Mouse (Mus musculus): ENCODE results near the gene Hist1h2ap. TPM values are rescaled to one million over a fixed set of nuclear protein-coding genes. Genes with fewer than 3 reads are reported as not detected.

Gene Hist1h2ap
- total RNA-seq, 2 experiments from 2014 or later, result 21.9 to 30.1 TPM

Small RNAs within 50 kb of the gene (microRNA-seq; reads per million reads assigned to microRNA genes)
- gene Gm19658 (not detected), gene Gm44346 (not detected), gene Gm44466 (not detected)

Other genes with a start within 250 kb of the Hist1h2ap start
- not detected for gene Olfr1362, start 219.5 kb downstream of the Hist1h2ap start, total RNA-seq (2021)
- gene Olfr11, start 191.0 kb downstream of the Hist1h2ap start, total RNA-seq (2021), result not detected
- not detected for gene Olfr1361, start 170.1 kb downstream of the Hist1h2ap start, total RNA-seq (2021)
- gene Olfr1360, start 156.1 kb downstream of the Hist1h2ap start, total RNA-seq (2021), result not detected
- gene Olfr1359, start 135.4 kb downstream of the Hist1h2ap start, total RNA-seq (2021), result not detected
- 10 to 100 TPM; 19.7 to 24.0 TPM for gene Hist1h2bl, start 117.4 kb downstream of the Hist1h2ap start, total RNA-seq (2021)
- 10 to 100 TPM in 1 of 2 experiments, not detected in 1; 17.9 TPM for gene Hist1h2ai, start 117.1 kb downstream of the Hist1h2ap start, total RNA-seq (2021)
- gene Hist1h3h, start 115.8 kb downstream of the Hist1h2ap start, total RNA-seq (2021), result 10 to 100 TPM; 16.8 to 25.9 TPM
- 1 to 10 TPM; 5.5 to 6.1 TPM for gene Hist1h2bm, start 111.5 kb downstream of the Hist1h2ap start, total RNA-seq (2021)
- gene Hist1h4j, start 98.4 kb downstream of the Hist1h2ap start, total RNA-seq (2021), result 1 to 10 TPM; 4.2 to 6.9 TPM
- 10 to 100 TPM; 46.4 to 87.7 TPM for gene Hist1h4k, start 83.0 kb downstream of the Hist1h2ap start, total RNA-seq (2021)
- gene Hist1h2ak, start 79.7 kb downstream of the Hist1h2ap start, total RNA-seq (2021), result 10 to 100 TPM in 1 of 2 experiments, 1 to 10 TPM in 1; 5.7 to 11.4 TPM
- 10 to 100 TPM; 10.2 to 16.5 TPM for gene Hist1h2bn, start 79.4 kb downstream of the Hist1h2ap start, total RNA-seq (2021)
- 1 to 10 TPM; 8.0 to 9.9 TPM for gene Hist1h1b, start 52.9 kb downstream of the Hist1h2ap start, total RNA-seq (2021)
- gene Hist1h3i, start 50.1 kb downstream of the Hist1h2ap start, total RNA-seq (2021), result 10 to 100 TPM; 21.5 to 29.2 TPM
- gene Hist1h2an, start 46.3 kb downstream of the Hist1h2ap start, total RNA-seq (2021), result under 1 TPM; 0.84 to 0.94 TPM
- 1 to 10 TPM; 6.4 to 6.8 TPM for gene Hist1h2bp, start 46.0 kb downstream of the Hist1h2ap start, total RNA-seq (2021)
- gene Hist1h2bq, start 23.3 kb downstream of the Hist1h2ap start, total RNA-seq (2021), result 10 to 100 TPM; 35.4 to 36.4 TPM
- not detected for gene Hist1h2ao, start 23.0 kb downstream of the Hist1h2ap start, total RNA-seq (2021)
- gene Hist1h4m, start 21.8 kb downstream of the Hist1h2ap start, total RNA-seq (2021), result 10 to 100 TPM; 55.1 to 84.9 TPM
- gene Hist1h4n, start 1.3 kb downstream of the Hist1h2ap start, total RNA-seq (2021), result 10 to 100 TPM; 13.5 to 14.9 TPM
- 10 to 100 TPM; 35.6 to 36.4 TPM for gene Hist1h2br, start 236 bp upstream of the Hist1h2ap start, total RNA-seq (2021)
- gene Zfp184, start 111.6 kb upstream of the Hist1h2ap start, total RNA-seq (2021), result under 1 TPM; 0.56 to 0.68 TPM
- gene Pom121l2, start 147.7 kb upstream of the Hist1h2ap start, total RNA-seq (2021), result not detected
- gene Prss16, start 176.2 kb upstream of the Hist1h2ap start, total RNA-seq (2021), result not detected
- gene Hist1h2ah, start 202.1 kb upstream of the Hist1h2ap start, total RNA-seq (2021), result 10 to 100 TPM; 32.9 to 34.9 TPM
- gene Hist1h2bk, start 202.4 kb upstream of the Hist1h2ap start, total RNA-seq (2021), result 10 to 100 TPM; 17.2 to 23.4 TPM
- gene Hist1h4i, start 207.9 kb upstream of the Hist1h2ap start, total RNA-seq (2021), result 10 to 100 TPM; 17.8 to 19.0 TPM
- 10 to 100 TPM in 1 of 2 experiments, 1 to 10 TPM in 1; 7.9 to 12.1 TPM for gene Hist1h2ag, start 209.4 kb upstream of the Hist1h2ap start, total RNA-seq (2021)
- 10 to 100 TPM in 1 of 2 experiments, 1 to 10 TPM in 1; 5.6 to 14.3 TPM for gene Hist1h2bj, start 209.7 kb upstream of the Hist1h2ap start, total RNA-seq (2021)